Mouse (Mus musculus): ENCODE results near the gene Myom3.

GRCm38 (mm10) chr4:135854630-135855029 lies 95.1 kb downstream of the Myom3 start:
- no peak for TF ChIP-seq POLR2A (IDR thresholded peaks at IDR 0.05; ENCODE audit: control insufficient read depth, extremely low read depth, insufficient read depth, low read length, poor library complexity)
- TF ChIP-seq CTCF (IDR thresholded peaks at IDR 0.05; ENCODE audit: borderline replicate concordance, control insufficient read depth, extremely low read depth, insufficient read depth, low read length, poor library complexity): no peak

Measured in thymus, adult 2 months (tissue).